Mouse (Mus musculus) ES-E14 (cell line): Measurements from ENCODE around the gene Btg1. TPM values are rescaled to one million over a fixed set of nuclear protein-coding genes. Genes with fewer than 3 reads are reported as not detected.

Experiments
- DNase-seq: peaks from one replicate; pipeline ENCODE4 v3.0.0-alpha.2; 2013; ENCODE audit warnings: low read depth, low spot score
- H3K27ac ChIP-seq: 2 replicates; pipeline ENCODE4 v1.5.1; 2012; ENCODE audit warnings: low read depth, mild to moderate bottlenecking, low read length, moderate library complexity, mixed read lengths; ENCODE audit not compliant: poor library complexity, insufficient read depth, severe bottlenecking
- H3K36me3 ChIP-seq: 2 replicates; pipeline ENCODE4 v1.6.1; 2012; ENCODE audit warnings: mild to moderate bottlenecking, low read length, moderate library complexity, mixed read lengths; ENCODE audit not compliant: control insufficient read depth, poor library complexity, insufficient read depth, severe bottlenecking
- H3K4me1 ChIP-seq, 2 experiments: fragments of 150-350 bp in 1 of 2; sonication (generic) in 1 of 2; 2 replicates each; pipeline ENCODE4 v1.6.1; 2012; ENCODE audit warnings: low read length in 2 of 2, mild to moderate bottlenecking in 1 of 2, mixed read lengths in 1 of 2; ENCODE audit not compliant: control insufficient read depth in 2 of 2, insufficient read depth in 2 of 2, poor library complexity in 1 of 2
- H3K4me3 ChIP-seq, 2 experiments: fragments of 150-350 bp in 1 of 2; sonication (generic) in 1 of 2; 2 replicates each; pipeline ENCODE4 v1.5.1; 2012; ENCODE audit warnings: low read length in 2 of 2, low read depth in 1 of 2, mild to moderate bottlenecking in 1 of 2, mixed read lengths in 1 of 2; ENCODE audit not compliant: insufficient read depth in 1 of 2, poor library complexity in 1 of 2, severe bottlenecking in 1 of 2
- H3K9ac ChIP-seq: 2 replicates; pipeline ENCODE4 v1.6.1; 2012; ENCODE audit warnings: low read depth, mild to moderate bottlenecking, low read length, mixed read lengths; ENCODE audit not compliant: poor library complexity, insufficient read depth, severe bottlenecking
- H3K9me3 ChIP-seq: fragments of 150-350 bp; sonication (generic); 2 replicates; pipeline ENCODE4 v1.6.1; 2012; ENCODE audit warnings: low read depth, mild to moderate bottlenecking, low read length; ENCODE audit not compliant: control insufficient read depth, insufficient read depth
- CHD2 ChIP-seq: IDR thresholded peaks from 2 replicates; pipeline ENCODE4 v1.6.1; 2014; ENCODE audit warnings: mild to moderate bottlenecking, low read depth, low read length, inconsistent platforms
- HCFC1 ChIP-seq: IDR thresholded peaks from 2 replicates; pipeline ENCODE4 v1.6.1; 2012; ENCODE audit warnings: low read length, inconsistent platforms, borderline replicate concordance; ENCODE audit not compliant: insufficient read depth
- MAFK ChIP-seq: IDR thresholded peaks from 2 replicates; pipeline ENCODE4 v1.6.1; 2014; ENCODE audit warnings: mild to moderate bottlenecking, low read depth, low read length, inconsistent platforms; ENCODE audit not compliant: insufficient read depth
- ZC3H11A ChIP-seq: IDR thresholded peaks from 2 replicates; pipeline ENCODE4 v1.6.1; 2012; ENCODE audit warnings: low read depth, mild to moderate bottlenecking, inconsistent platforms, low read length, borderline replicate concordance
- ZNF384 ChIP-seq: IDR thresholded peaks from 2 replicates; pipeline ENCODE4 v1.6.1; 2012; ENCODE audit warnings: low read depth, low read length, inconsistent platforms
- in situ Hi-C, 2 experiments: fragments of 600-800 bp; cut with MboI; formaldehyde crosslinking; loops; one replicate each; pipeline ENCODE4 v1.15.1; 2025; ENCODE audit warnings: low sequenced_read_pairs in 2 of 2, inconsistent platforms in 1 of 2; ENCODE audit not compliant: unreplicated experiment in 2 of 2
- total RNA-seq: library from RNA; depleted of rRNA; stranded (reverse); fragments of 300-350 nt; gene quantifications from 2 replicates; pipeline ENCODE4 v1.2.3, GENCODE M21; 2012

The Btg1 gene
- total RNA-seq, 1 experiment: 16.1 TPM

DNA sequence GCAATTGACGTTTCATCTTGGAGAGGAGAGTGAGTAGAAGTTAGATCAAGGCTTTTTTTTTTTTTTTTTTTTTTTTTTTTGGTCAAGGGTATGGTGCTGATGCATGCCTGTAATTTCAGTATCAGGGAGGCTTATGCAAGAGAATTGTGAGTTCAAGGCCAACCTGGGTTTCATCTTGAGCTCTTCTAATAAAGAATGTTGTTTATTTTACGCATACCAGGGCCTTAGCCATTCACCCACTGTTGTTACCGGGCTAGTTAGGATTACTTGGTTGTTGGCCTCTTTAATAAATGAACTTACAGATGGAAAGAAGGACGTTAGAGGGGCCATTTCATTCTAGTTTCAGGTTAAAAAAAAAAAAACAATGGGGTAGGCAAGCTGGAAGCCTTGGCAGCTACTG lies 25.2 kb downstream of the Btg1 start:
- in situ Hi-C loops: no loop called here
- Histone ChIP-seq H3K9ac (no peak overlapping the region), H3K36me3 (no peaks in the 10 kb centered on the region), H3K4me3 (no peak overlapping the region), H3K4me1 (peaks cover 0 to 6% of the 10 kb centered on the region in 2 experiments; a peak in 1 of 4 replicates), H3K9me3 (no peaks in the 10 kb centered on the region), H3K27ac (no peak overlapping the region)
- TF ChIP-seq CHD2 (no peak), ZC3H11A (no peak), HCFC1 (no peak), MAFK (no peak)
- no peak for DNase-seq

DNA sequence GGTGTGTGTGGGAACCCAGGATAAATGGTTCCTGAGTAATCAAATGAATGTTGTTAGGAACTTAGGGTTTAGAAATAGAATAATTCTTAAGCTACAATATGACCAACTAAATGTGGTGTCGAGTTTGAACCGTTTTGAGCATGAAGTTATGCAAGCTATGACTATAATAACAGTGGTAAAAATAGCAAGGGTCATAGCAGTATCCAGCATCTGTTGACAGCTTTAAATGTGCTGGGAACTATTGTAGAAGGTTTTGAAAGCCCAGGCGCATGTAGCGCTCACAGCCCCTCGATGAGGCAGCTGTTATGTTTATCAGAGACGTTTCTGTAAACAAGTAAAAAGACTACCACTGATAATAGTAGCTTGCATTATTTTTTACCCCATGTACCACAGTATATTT lies 25.9 kb downstream of the Btg1 start:
- H3K4me1 ChIP-seq: peaks cover 0 to 7% of the 10 kb centered on the region in 2 experiments; a peak in 1 of 4 replicates
- H3K9me3 ChIP-seq: no peaks in the 10 kb centered on the region
- no peak for TF ChIP-seq HCFC1
- no peak for TF ChIP-seq MAFK
- no peak for TF ChIP-seq ZC3H11A
- no peak for TF ChIP-seq CHD2
- no peak for TF ChIP-seq ZNF384
- H3K27ac ChIP-seq: no peak overlapping the region
- no peak for DNase-seq
- no peaks in the 10 kb centered on the region for H3K36me3 ChIP-seq
- in situ Hi-C loops: no loop called here
- no peak overlapping the region for H3K4me3 ChIP-seq
- no peak overlapping the region for H3K9ac ChIP-seq

DNA sequence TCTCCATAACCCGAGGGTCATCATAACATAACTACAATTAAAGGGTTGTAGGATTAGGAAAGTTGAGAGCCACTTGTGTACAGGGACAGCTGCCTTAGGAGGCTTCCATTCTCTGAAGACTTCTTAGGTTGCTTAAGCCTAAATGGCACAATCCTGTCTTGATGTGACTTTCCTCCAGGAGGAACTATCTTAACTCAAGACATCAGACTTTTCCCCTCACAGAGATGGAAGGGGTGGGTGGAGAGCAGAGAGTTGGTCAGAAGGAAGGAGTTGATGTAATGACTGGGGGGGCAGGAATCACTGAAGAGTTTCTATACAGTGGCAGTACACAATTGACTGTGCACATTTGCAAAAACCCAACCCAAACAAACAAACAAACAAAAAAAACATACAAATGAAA lies 28.4 kb downstream of the Btg1 start:
- no peaks in the 10 kb centered on the region for H3K9me3 ChIP-seq
- no peak for TF ChIP-seq ZC3H11A
- no peak overlapping the region for H3K27ac ChIP-seq
- H3K4me1 ChIP-seq: peaks cover 0 to 7% of the 10 kb centered on the region in 2 experiments; a peak in 1 of 4 replicates
- H3K36me3 ChIP-seq: no peaks in the 10 kb centered on the region
- in situ Hi-C loops: no loop called here
- no peak overlapping the region for H3K4me3 ChIP-seq
- DNase-seq: no peak
- no peak overlapping the region for H3K9ac ChIP-seq

DNA sequence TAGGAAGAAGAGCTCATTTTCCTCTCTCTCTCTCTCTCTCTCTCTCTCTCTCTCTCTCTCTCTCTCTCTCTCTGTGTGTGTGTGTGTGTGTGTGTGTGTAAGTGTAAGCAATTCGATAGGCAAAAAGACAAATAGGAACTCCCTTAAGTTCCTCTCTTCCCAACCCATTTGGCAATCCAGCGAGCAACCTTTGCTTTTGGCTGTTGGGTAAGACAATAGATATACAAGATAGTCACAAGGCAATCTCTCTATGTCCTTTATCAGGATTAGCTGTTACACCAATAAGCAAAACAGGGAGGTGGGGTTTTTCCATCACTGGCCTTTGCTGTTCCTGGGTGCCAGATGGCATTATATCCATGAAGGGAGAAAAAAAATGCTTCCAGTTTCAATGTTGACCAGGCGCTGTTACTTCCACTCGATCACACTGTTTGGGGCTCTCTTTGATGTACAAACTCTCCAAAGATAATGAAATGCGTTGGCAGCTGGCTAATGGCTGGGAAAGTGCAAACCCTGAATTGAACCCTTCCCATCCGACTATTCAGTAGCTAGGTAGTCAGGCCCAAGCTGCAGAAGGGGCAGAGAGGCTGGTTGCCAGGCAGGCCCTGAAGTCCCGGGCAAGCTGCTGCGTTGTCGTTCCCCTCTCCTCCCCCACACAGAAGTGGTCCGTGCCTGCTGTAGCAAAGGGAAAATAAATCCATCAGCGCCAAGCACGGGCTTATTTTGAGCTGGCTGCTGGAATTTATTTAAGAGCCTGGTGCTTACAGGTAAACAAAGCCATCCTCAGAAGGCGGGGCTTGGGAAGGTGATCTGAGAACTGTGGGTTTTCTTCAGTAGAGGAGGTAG lies 29.4 kb downstream of the Btg1 start:
- Histone ChIP-seq H3K9me3 (no peaks in the 10 kb centered on the region), H3K4me3 (no peak overlapping the region), H3K9ac (no peak overlapping the region), H3K36me3 (no peaks in the 10 kb centered on the region), H3K27ac (no peak overlapping the region), H3K4me1 (peaks cover 0 to 7% of the 10 kb centered on the region in 2 experiments; a peak in 1 of 4 replicates)
- in situ Hi-C loops: no loop called here
- no peak for DNase-seq
- TF ChIP-seq ZNF384 (no peak), ZC3H11A (no peak), MAFK (no peak), HCFC1 (no peak), CHD2 (no peak)
